Mouse (Mus musculus) erythroblast, embryonic 14.5 days (primary cell): Measurements from ENCODE around the gene Csnk2b.

Experiments
- GATA1 ChIP-seq: IDR thresholded peaks from 2 replicates; pipeline ENCODE4 v1.6.1; 2012; ENCODE audit warnings: low read length, inconsistent platforms, mixed read lengths
- TAL1 ChIP-seq: IDR thresholded peaks from 3 replicates; pipeline ENCODE4 v1.6.1; 2012; ENCODE audit warnings: low read length, inconsistent platforms, mixed read lengths

DNA sequence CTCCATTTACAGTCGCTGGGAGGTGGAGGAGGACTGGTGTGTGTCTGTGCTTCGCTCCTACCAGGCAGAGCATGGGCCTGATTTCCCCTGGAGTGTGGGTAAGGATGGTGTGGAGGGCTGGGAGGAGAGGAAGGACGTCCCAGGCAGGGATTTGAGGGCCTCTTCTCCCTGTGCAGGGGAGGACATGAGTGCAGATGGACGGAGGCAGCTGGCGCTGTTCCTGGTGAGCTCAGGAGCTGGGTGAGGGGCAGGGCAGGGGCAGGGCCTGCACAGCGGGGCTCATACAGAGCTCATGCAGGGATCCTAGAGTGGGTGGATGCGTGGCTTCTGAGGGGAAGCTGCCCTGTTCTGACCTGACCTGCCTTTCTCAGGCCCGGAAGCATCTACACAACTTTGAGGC is 19.6 kb downstream of the Csnk2b start:
- TF ChIP-seq TAL1 (no peak), GATA1 (no peak)
